Mouse (Mus musculus): ENCODE data around the gene Nkx2-9. TPM values are rescaled to one million over a fixed set of nuclear protein-coding genes. Genes with fewer than 3 reads are reported as not detected.

Nkx2-9 gene
- 1.0 and 1.7 TPM in 2 replicates for polyA plus RNA-seq (2014; fragmentation: Nextera tagmentation; extraction: Ambion mirVana)

DNA sequence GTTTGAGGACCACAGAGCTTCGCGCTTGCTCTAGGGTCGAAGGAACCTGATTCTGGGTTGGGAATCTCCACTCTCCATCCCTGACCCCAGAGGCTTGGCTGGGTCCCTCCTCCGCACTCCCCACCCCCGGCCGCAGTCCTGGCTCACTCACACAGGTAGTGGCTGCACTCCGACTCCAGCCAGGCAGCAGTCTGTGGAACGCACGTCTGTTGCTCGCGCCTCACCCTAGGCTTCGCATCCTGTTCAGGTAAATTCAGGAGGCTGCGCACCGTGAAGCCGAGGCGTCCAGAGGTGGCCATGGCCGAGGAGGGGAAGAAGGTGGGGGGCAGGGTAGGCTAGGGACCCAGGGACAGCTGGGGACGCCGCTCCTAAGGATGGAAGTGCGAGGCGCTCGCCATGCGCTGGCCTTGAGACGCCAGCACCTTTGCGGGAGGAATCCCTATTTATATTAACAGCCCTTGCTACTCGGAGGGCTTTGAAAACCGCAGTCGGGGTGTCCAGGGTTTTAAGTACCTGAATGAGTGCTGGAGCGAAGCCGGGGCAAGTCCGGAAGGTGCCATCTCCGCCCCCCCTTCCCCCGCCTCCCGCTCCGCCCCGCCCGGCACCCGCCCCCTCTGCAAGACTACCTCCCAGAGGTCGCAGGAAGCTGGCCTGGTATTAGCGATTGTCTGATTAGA is at the start of gene Nkx2-9:
TSS of gene Nkx2-9 (minus strand) at position 524 of the 677 bp plus-strand sequence.
- ATAC-seq (ENCODE audit: low FRiP score) (no peak), DNase-seq (ENCODE audit: low spot score) (no peak)
- WGBS, result under 1% methylated on average over 40 of the region's 40 CpGs

DNA sequence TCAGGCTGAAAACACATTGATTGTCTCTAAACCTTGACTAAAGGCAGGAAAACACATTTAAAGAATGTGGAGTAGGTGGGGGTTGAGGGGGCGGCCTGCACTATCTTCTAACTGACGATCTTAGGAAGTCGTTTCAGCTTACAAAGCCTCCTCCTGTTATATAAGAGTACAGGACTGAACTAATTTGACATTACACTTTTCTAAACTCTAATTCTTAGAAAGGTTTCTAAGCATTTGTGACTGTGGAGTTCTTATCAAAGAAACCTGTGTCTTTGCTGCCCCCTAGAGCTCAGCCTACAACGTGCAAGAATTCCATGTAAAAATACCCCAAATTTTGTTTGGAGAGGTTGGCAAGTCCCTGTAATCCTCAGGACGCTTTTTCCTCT is 24.1 kb upstream of the Nkx2-9 start:
- ATAC-seq (ENCODE audit: low FRiP score) (no peak), DNase-seq (ENCODE audit: low spot score) (peak; percentile 75)
- Histone ChIP-seq H3K36me3 (ENCODE audit: control insufficient read depth, insufficient read depth, low read length) (no peaks in the 10 kb centered on the region), H3K27ac (ENCODE audit: low read depth, low read length) (no peak overlapping the region), H3K9me3 (ENCODE audit: control insufficient read depth, low read length) (no peaks in the 10 kb centered on the region), H3K4me2 (replicated peaks; ENCODE audit: low read depth, low read length) (peak overlapping the region; percentile 35), H3K4me3 (ENCODE audit: low read depth, low read length) (no peak overlapping the region), H3K9ac (ENCODE audit: low read depth, low read length) (no peak overlapping the region), H3K27me3 (ENCODE audit: control insufficient read depth, insufficient read depth, low read length) (peaks cover 7% of the 10 kb centered on the region; the same call in 1 of the 2 replicates), H3K4me1 (replicated peaks; ENCODE audit: control insufficient read depth, insufficient read depth, low read length) (no peaks in the 10 kb centered on the region)
- 7% methylated on average over 5 of the region's 5 CpGs for WGBS

More for the DNA sequence above, at the start of gene Nkx2-9:
- H3K27ac ChIP-seq (ENCODE audit: low read depth, low read length), result no peak within 1 kb of the TSS
- peak within 1 kb of the TSS; percentile 28 for H3K4me2 ChIP-seq (replicated peaks; ENCODE audit: low read depth, low read length)
- peaks cover 91% of the 10 kb centered on the region for H3K27me3 ChIP-seq (ENCODE audit: control insufficient read depth, insufficient read depth, low read length)
- no peaks in the 10 kb centered on the region for H3K9me3 ChIP-seq (ENCODE audit: control insufficient read depth, low read length)
- no peak within 1 kb of the TSS for H3K9ac ChIP-seq (ENCODE audit: low read depth, low read length)
- H3K4me1 ChIP-seq (replicated peaks; ENCODE audit: control insufficient read depth, insufficient read depth, low read length), result no peaks in the 10 kb centered on the region
- H3K4me3 ChIP-seq (ENCODE audit: low read depth, low read length), result 0 out of 2 replicates have a peak within 1 kb of the TSS, but pooled peaks have one; percentile 16
- no peaks in the 10 kb centered on the region for H3K36me3 ChIP-seq (ENCODE audit: control insufficient read depth, insufficient read depth, low read length)

DNA sequence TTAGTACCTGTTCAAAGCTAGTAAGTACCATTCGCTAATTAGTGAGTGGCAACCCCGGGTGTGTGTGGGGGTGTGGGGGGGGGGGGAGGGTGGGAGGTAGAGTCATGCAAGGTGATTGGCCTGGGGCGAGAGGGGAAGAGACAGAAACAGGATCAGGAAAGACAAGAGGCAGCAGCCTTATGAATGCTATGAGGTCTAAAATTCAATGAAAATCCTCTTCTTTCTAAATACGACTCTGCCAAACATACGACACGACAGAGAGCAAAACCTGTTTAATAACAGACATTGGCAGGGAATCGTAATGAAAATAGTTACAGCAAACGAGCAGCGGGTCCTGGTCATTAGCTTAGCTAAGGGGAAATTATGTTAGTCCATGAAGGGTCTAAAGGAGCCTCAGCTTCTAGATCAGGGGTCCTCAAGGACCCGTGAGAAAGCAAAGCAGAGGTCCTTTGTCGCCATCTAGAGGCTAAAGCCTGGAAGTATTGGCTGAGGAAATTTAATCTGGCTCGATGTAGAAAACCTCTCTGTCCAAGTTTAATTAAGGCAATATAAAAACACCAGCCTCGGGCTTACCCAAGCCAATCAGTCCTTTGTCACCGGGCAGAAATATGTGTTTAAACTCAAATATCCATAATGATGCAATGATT is 23.6 kb upstream of the Nkx2-9 start:
- Histone ChIP-seq H3K4me1 (replicated peaks; ENCODE audit: control insufficient read depth, insufficient read depth, low read length) (no peaks in the 10 kb centered on the region), H3K9me3 (ENCODE audit: control insufficient read depth, low read length) (no peaks in the 10 kb centered on the region), H3K36me3 (ENCODE audit: control insufficient read depth, insufficient read depth, low read length) (no peaks in the 10 kb centered on the region), H3K27me3 (ENCODE audit: control insufficient read depth, insufficient read depth, low read length) (peaks cover 7% of the 10 kb centered on the region; the same call in 1 of the 2 replicates), H3K4me2 (replicated peaks; ENCODE audit: low read depth, low read length) (peak overlapping the region; percentile 35), H3K9ac (ENCODE audit: low read depth, low read length) (no peak overlapping the region), H3K27ac (ENCODE audit: low read depth, low read length) (no peak overlapping the region), H3K4me3 (ENCODE audit: low read depth, low read length) (no peak overlapping the region)
- WGBS, result 24% methylated on average over 13 of the region's 14 CpGs
- ATAC-seq (ENCODE audit: low FRiP score), result peak; percentile 65
- peak; percentile 88 for DNase-seq (ENCODE audit: low spot score)

- Histone ChIP-seq H3K4me1 (replicated peaks; ENCODE audit: control insufficient read depth, insufficient read depth, low read length) (no peaks in the 10 kb centered on the region), H3K9ac (ENCODE audit: low read depth, low read length) (no peak overlapping the region), H3K36me3 (ENCODE audit: control insufficient read depth, insufficient read depth, low read length) (no peaks in the 10 kb centered on the region), H3K9me3 (ENCODE audit: control insufficient read depth, low read length) (no peaks in the 10 kb centered on the region), H3K4me3 (ENCODE audit: low read depth, low read length) (no peak overlapping the region), H3K27me3 (ENCODE audit: control insufficient read depth, insufficient read depth, low read length) (peaks cover 84% of the 10 kb centered on the region), H3K4me2 (replicated peaks; ENCODE audit: low read depth, low read length) (no peak overlapping the region), H3K27ac (ENCODE audit: low read depth, low read length) (no peak overlapping the region)
- DNase-seq (ENCODE audit: low spot score) (no peak), ATAC-seq (ENCODE audit: low FRiP score) (no peak)
- 8% methylated on average over 1 of the region's 1 CpGs for WGBS
Observed at GRCm38 (mm10) chr12:56616088-56616487, 3.0 kb upstream of the Nkx2-9 start.

GRCm38 (mm10) chr12:56615391-56615790 is 2.3 kb upstream of the Nkx2-9 start:
- no peaks in the 10 kb centered on the region for H3K9me3 ChIP-seq (ENCODE audit: control insufficient read depth, low read length)
- H3K27ac ChIP-seq (ENCODE audit: low read depth, low read length), result no peak overlapping the region
- no peaks in the 10 kb centered on the region for H3K4me1 ChIP-seq (replicated peaks; ENCODE audit: control insufficient read depth, insufficient read depth, low read length)
- ATAC-seq (ENCODE audit: low FRiP score) (no peak), DNase-seq (ENCODE audit: low spot score) (no peak)
- 8% methylated on average over 6 of the region's 6 CpGs for WGBS
- H3K27me3 ChIP-seq (ENCODE audit: control insufficient read depth, insufficient read depth, low read length), result peaks cover 85% of the 10 kb centered on the region
- H3K9ac ChIP-seq (ENCODE audit: low read depth, low read length), result no peak overlapping the region
- H3K4me2 ChIP-seq (replicated peaks; ENCODE audit: low read depth, low read length), result no peak overlapping the region
- no peak overlapping the region for H3K4me3 ChIP-seq (ENCODE audit: low read depth, low read length)
- no peaks in the 10 kb centered on the region for H3K36me3 ChIP-seq (ENCODE audit: control insufficient read depth, insufficient read depth, low read length)

- DNase-seq (ENCODE audit: low spot score), result peak; percentile 71
- 0% methylated on average over 20 of the region's 21 CpGs for WGBS
- Histone ChIP-seq H3K36me3 (ENCODE audit: control insufficient read depth, insufficient read depth, low read length) (no peaks in the 10 kb centered on the region), H3K9ac (ENCODE audit: low read depth, low read length) (no peak overlapping the region), H3K4me3 (ENCODE audit: low read depth, low read length) (no peak overlapping the region), H3K27ac (ENCODE audit: low read depth, low read length) (no peak overlapping the region), H3K4me1 (replicated peaks; ENCODE audit: control insufficient read depth, insufficient read depth, low read length) (no peaks in the 10 kb centered on the region), H3K27me3 (ENCODE audit: control insufficient read depth, insufficient read depth, low read length) (peaks cover 86% of the 10 kb centered on the region), H3K4me2 (replicated peaks; ENCODE audit: low read depth, low read length) (no peak overlapping the region), H3K9me3 (ENCODE audit: control insufficient read depth, low read length) (no peaks in the 10 kb centered on the region)
- peak; percentile 83 for ATAC-seq (ENCODE audit: low FRiP score)
Observed at GRCm38 (mm10) chr12:56614513-56614912, 1.4 kb upstream of the Nkx2-9 start.

GRCm38 (mm10) chr12:56613916-56614510 is 929 bp upstream of the Nkx2-9 start:
- DNase-seq (ENCODE audit: low spot score), result peak; percentile 62

GRCm38 (mm10) chr12:56613438-56613830 is 350 bp upstream of the Nkx2-9 start:
- no peak overlapping the region for H3K4me2 ChIP-seq (replicated peaks; ENCODE audit: low read depth, low read length)
- WGBS, result 0% methylated on average over 6 of the region's 6 CpGs

More at GRCm38 (mm10) chr12:56613916-56614510, 929 bp upstream of the Nkx2-9 start:
- Histone ChIP-seq H3K4me1 (replicated peaks; ENCODE audit: control insufficient read depth, insufficient read depth, low read length) (no peaks in the 10 kb centered on the region), H3K4me2 (replicated peaks; ENCODE audit: low read depth, low read length) (no peak overlapping the region), H3K4me3 (ENCODE audit: low read depth, low read length) (no peak overlapping the region), H3K27me3 (ENCODE audit: control insufficient read depth, insufficient read depth, low read length) (peaks cover 88% of the 10 kb centered on the region), H3K27ac (ENCODE audit: low read depth, low read length) (no peak overlapping the region), H3K9me3 (ENCODE audit: control insufficient read depth, low read length) (no peaks in the 10 kb centered on the region), H3K36me3 (ENCODE audit: control insufficient read depth, insufficient read depth, low read length) (no peaks in the 10 kb centered on the region), H3K9ac (ENCODE audit: low read depth, low read length) (no peak overlapping the region)
- ATAC-seq (ENCODE audit: low FRiP score), result peak; percentile 42; the same call in 1 of the 2 replicates
- 4% methylated on average over 14 of the region's 14 CpGs for WGBS

More at GRCm38 (mm10) chr12:56613438-56613830, 350 bp upstream of the Nkx2-9 start:
- Histone ChIP-seq H3K27ac (ENCODE audit: low read depth, low read length) (no peak overlapping the region), H3K9me3 (ENCODE audit: control insufficient read depth, low read length) (no peaks in the 10 kb centered on the region), H3K4me1 (replicated peaks; ENCODE audit: control insufficient read depth, insufficient read depth, low read length) (no peaks in the 10 kb centered on the region), H3K36me3 (ENCODE audit: control insufficient read depth, insufficient read depth, low read length) (no peaks in the 10 kb centered on the region), H3K4me3 (ENCODE audit: low read depth, low read length) (no peak overlapping the region), H3K9ac (ENCODE audit: low read depth, low read length) (no peak overlapping the region), H3K27me3 (ENCODE audit: control insufficient read depth, insufficient read depth, low read length) (peaks cover 91% of the 10 kb centered on the region)
- DNase-seq (ENCODE audit: low spot score) (no peak), ATAC-seq (ENCODE audit: low FRiP score) (no peak)

Data from hindbrain, embryonic 11.5 days (tissue).